Mouse (Mus musculus) stomach, postnatal 0 days (tissue): ENCODE measurements around the gene Pus7. TPM values are rescaled to one million over a fixed set of nuclear protein-coding genes. Genes with fewer than 3 reads are reported as not detected.

Source experiments
- ATAC-seq: fragments of 200-750 bp; cut with Nextera tagmentation; 2 replicates; pipeline ENCODE4 v1.8.0; 2017; ENCODE audit not compliant: low FRiP score, low TSS enrichment
- DNase-seq: peaks from one replicate; pipeline ENCODE4 v3.0.0-alpha.2; 2016; ENCODE audit warnings: low spot score
- H3K27ac ChIP-seq: fragments of 300-500 bp; sonication (generic); replicated peaks from 2 replicates; pipeline ENCODE4 v1.5.1; 2014; ENCODE audit warnings: mild to moderate bottlenecking, control low read depth
- H3K27me3 ChIP-seq: fragments of 300-500 bp; sonication (generic); 2 replicates; pipeline ENCODE4 v1.6.1; 2014; ENCODE audit warnings: low read length; ENCODE audit not compliant: control insufficient read depth, insufficient read depth
- H3K36me3 ChIP-seq: fragments of 300-500 bp; sonication (generic); 2 replicates; pipeline ENCODE4 v1.6.1; 2014; ENCODE audit warnings: low read length, mixed read lengths; ENCODE audit not compliant: control insufficient read depth, insufficient read depth
- H3K4me1 ChIP-seq: fragments of 300-500 bp; sonication (generic); replicated peaks from 2 replicates; pipeline ENCODE4 v1.6.1; 2014; ENCODE audit warnings: antibody characterized with exemption; ENCODE audit not compliant: control insufficient read depth, insufficient read depth
- H3K4me2 ChIP-seq: fragments of 300-500 bp; sonication (generic); replicated peaks from 2 replicates; pipeline ENCODE4 v1.6.1; 2014; ENCODE audit warnings: low read depth, mild to moderate bottlenecking, control low read depth, moderate library complexity
- H3K4me3 ChIP-seq: fragments of 300-500 bp; sonication (generic); 2 replicates; pipeline ENCODE4 v1.5.1; 2014; ENCODE audit warnings: low read depth, low read length, control low read depth
- H3K9ac ChIP-seq: fragments of 300-500 bp; sonication (generic); 2 replicates; pipeline ENCODE4 v1.6.1; 2014; ENCODE audit warnings: mild to moderate bottlenecking, low read length, control low read depth, mixed read lengths
- H3K9me3 ChIP-seq: fragments of 300-500 bp; sonication (generic); 2 replicates; pipeline ENCODE4 v1.6.1; 2016; ENCODE audit warnings: low read length; ENCODE audit not compliant: control insufficient read depth
- CTCF ChIP-seq: IDR thresholded peaks from 2 replicates; pipeline ENCODE4 v1.5.1; 2016; ENCODE audit warnings: antibody characterized with exemption, low read depth, mild to moderate bottlenecking, moderate library complexity
- EP300 ChIP-seq: optimal IDR thresholded peaks from 2 replicates; pipeline ENCODE3; 2016; ENCODE audit warnings: antibody characterized with exemption
- WGBS: fragments of 180-500 bp; shearing (Covaris S2); extraction: QIAGEN DNeasy Blood & Tissue Kit; methylation state at CpG from one replicate; pipeline ENCODE4 v1.1.7; 2014; 5-methylcytosine and 5-hydroxymethylcytosine counted together
- polyA plus RNA-seq: library from polyadenylated mRNA; unstranded; fragments of >200 nt; fragmentation: Nextera tagmentation; extraction: Ambion mirVana; gene quantifications from 2 replicates; pipeline ENCODE4 v1.2.1, GENCODE M21; 2015

Gene Pus7
- polyA plus RNA-seq, 1 experiment from 2014 or later: 13.8 TPM

DNA sequence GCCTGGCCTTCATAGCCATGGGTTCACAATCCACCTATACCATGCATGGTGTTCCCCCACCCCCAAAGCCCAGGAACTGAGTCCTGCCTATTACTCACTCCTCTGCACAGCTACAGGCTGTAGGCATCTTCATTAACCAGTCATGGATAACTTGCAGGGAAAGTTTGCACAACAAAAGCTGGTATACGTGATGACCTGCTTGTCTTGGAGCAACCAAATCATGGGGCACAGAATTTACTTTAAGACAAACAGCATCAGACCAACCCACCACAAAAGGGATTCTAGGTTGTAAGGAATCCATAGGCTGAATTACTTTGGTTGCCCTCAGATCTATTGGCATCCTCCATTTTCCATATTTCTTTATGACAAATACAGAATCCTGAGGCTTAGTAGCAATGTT lies 86.1 kb downstream of the Pus7 start:
- H3K36me3 ChIP-seq: no peaks in the 10 kb centered on the region
- no peak overlapping the region for H3K9ac ChIP-seq
- H3K27me3 ChIP-seq: no peaks in the 10 kb centered on the region
- DNase-seq (no peak), ATAC-seq (no peak)
- H3K4me1 ChIP-seq: no peaks in the 10 kb centered on the region
- H3K27ac ChIP-seq: no peak overlapping the region
- H3K4me3 ChIP-seq: no peak overlapping the region
- no peak overlapping the region for H3K4me2 ChIP-seq
- 0 out of 2 replicates have a peak, but pooled peaks cover 9% of the 10 kb centered on the region for H3K9me3 ChIP-seq
- 96% methylated on average over 1 of the region's 1 CpGs for WGBS
- TF ChIP-seq CTCF (no peak), EP300 (no peak)

Other genes starting within 250 kb of the Pus7 start
- gene Srpk2, start 99.1 kb downstream of the Pus7 start, polyA plus RNA-seq: 27.1 and 27.4 TPM in 2 replicates
- 28.9 and 30.0 TPM in 2 replicates for gene Rint1, start 4.0 kb upstream of the Pus7 start, polyA plus RNA-seq
- gene Tomm7, start 60.5 kb upstream of the Pus7 start, polyA plus RNA-seq: 111 and 117 TPM in 2 replicates
- gene Fam126a, start 247.0 kb upstream of the Pus7 start, polyA plus RNA-seq: 4.9 and 5.0 TPM in 2 replicates